26 mouse cellular contexts compared by ENCODE assay signal in genomic region chr1:77411222-77411621, GRCm38 (mm10).
A peak's percentile ranks its signal among the peaks of the same experiment; 100 is the strongest.
DNase-seq lines count a peak whose midpoint lies in the region; ATAC-seq and TF ChIP-seq lines count a peak whose summit lies in the region.
"Had no signal": no experiment of that assay in that cellular context is flagged by ENCODE, and none has a peak within 500 bp of the region (broad histone marks: within the 10 kb centered on the region; RNA-seq: fewer than 3 reads in every experiment).

No protein-coding gene starts in this region.

- H3K4me2 ChIP-seq in forebrain, embryonic 15.5 days (replicated peaks), result no peak overlapping the region
- no peak overlapping the region for H3K4me2 ChIP-seq in forebrain, embryonic 11.5 days (ENCODE audit: low read depth, low read length, severe bottlenecking)
- H3K4me2 ChIP-seq: embryonic facial prominence, embryonic 13.5 days; forebrain, embryonic 13.5 days; heart, embryonic 13.5 days; hindbrain, embryonic 14.5 days had no signal

- no peaks in the 10 kb centered on the region for H3K36me3 ChIP-seq in forebrain, embryonic 15.5 days
- no peaks in the 10 kb centered on the region for H3K36me3 ChIP-seq in forebrain, embryonic 11.5 days (ENCODE audit: control insufficient read depth, insufficient read depth, low read length)
- H3K36me3 ChIP-seq: heart, embryonic 10.5 days; heart, embryonic 13.5 days had no signal

- 79% methylated on average over 4 of the region's 4 CpGs for WGBS in forebrain, embryonic 15.5 days
- WGBS in forebrain, embryonic 11.5 days, result 96% methylated on average over 4 of the region's 4 CpGs

- H3K9ac ChIP-seq in forebrain, embryonic 15.5 days (replicated peaks), result no peak overlapping the region
- H3K9ac ChIP-seq in forebrain, embryonic 11.5 days (ENCODE audit: low read length), result no peak overlapping the region
- H3K9ac ChIP-seq: embryonic facial prominence, embryonic 13.5 days; forebrain, embryonic 13.5 days; forebrain, postnatal 0 days; heart, embryonic 13.5 days; hindbrain, embryonic 14.5 days had no signal

- DNase-seq in forebrain, embryonic 11.5 days (ENCODE audit: low spot score), result no peak
- no peak for DNase-seq in left cerebral cortex, adult 2 months (ENCODE audit: extremely low spot score in 1 of 2, low spot score in 2 of 2)
- DNase-seq in left cerebral cortex, adult 11 months (ENCODE audit: low spot score), result no peak
- peak; percentile 27 to 38 for DNase-seq in right cerebral cortex, adult 2 months (ENCODE audit: low spot score in 2 of 2)
- DNase-seq in right cerebral cortex, postnatal 25 days, result no peak
- no peak for DNase-seq in retina, postnatal 1 day
- DNase-seq: adrenal gland, postnatal 10 days; adrenal gland, postnatal 36 days; cerebellum, adult 11 months; cerebellum, postnatal 25 days; embryo, embryonic 11 days; forebrain, postnatal 0 days; gastrocnemius, postnatal 10 days; gastrocnemius, postnatal 36 days; heart, adult 2 months; heart, postnatal 14 days; heart, postnatal 4 days had no signal

- intact Hi-C loops in left cerebral cortex, adult 2 months (cut with DNase I), result loop anchor here (2.0 kb wide), 1 partner anchor 102 kb away; no protein-coding TSS in a partner anchor

- no peaks in the 10 kb centered on the region for H3K9me3 ChIP-seq in forebrain, embryonic 15.5 days
- no peaks in the 10 kb centered on the region for H3K9me3 ChIP-seq in forebrain, embryonic 11.5 days (ENCODE audit: control insufficient read depth, low read length)
- H3K9me3 ChIP-seq: embryonic facial prominence, embryonic 10.5 days; embryonic facial prominence, embryonic 13.5 days; forebrain, embryonic 13.5 days; heart, embryonic 10.5 days; heart, embryonic 13.5 days had no signal

- H3K4me3 ChIP-seq in forebrain, embryonic 15.5 days, result no peak overlapping the region
- H3K4me3 ChIP-seq in forebrain, embryonic 11.5 days (ENCODE audit: low read depth, low read length), result no peak overlapping the region
- H3K4me3 ChIP-seq in left cerebral cortex, adult 2 months, result no peak overlapping the region
- H3K4me3 ChIP-seq: embryonic facial prominence, embryonic 10.5 days; embryonic facial prominence, embryonic 13.5 days; erythroblast, embryonic 14.5 days; forebrain, embryonic 13.5 days; heart, adult 2 months; heart, embryonic 10.5 days; heart, embryonic 13.5 days had no signal

- H3K27me3 ChIP-seq in forebrain, embryonic 15.5 days, result no peaks in the 10 kb centered on the region
- no peaks in the 10 kb centered on the region for H3K27me3 ChIP-seq in forebrain, embryonic 11.5 days (ENCODE audit: control insufficient read depth, insufficient read depth, low read length)
- H3K27me3 ChIP-seq: embryonic facial prominence, embryonic 13.5 days; forebrain, embryonic 13.5 days had no signal

- TF ChIP-seq CTCF in left cerebral cortex, adult 2 months (IDR thresholded peaks at IDR 0.05), result no peak

- no peak for ATAC-seq in forebrain, embryonic 15.5 days (replicated peaks)
- no peak for ATAC-seq in forebrain, embryonic 11.5 days (replicated peaks; ENCODE audit: low FRiP score)
- ATAC-seq: forebrain, postnatal 0 days had no signal

- peak overlapping the region; percentile 54; the same call in 1 of the 2 replicates for H3K27ac ChIP-seq in forebrain, embryonic 15.5 days (replicated peaks)
- no peak overlapping the region for H3K27ac ChIP-seq in forebrain, embryonic 11.5 days (ENCODE audit: low read depth, low read length)
- H3K27ac ChIP-seq in left cerebral cortex, adult 2 months, result peak overlapping the region; percentile 29; the same call in 1 of the 2 replicates
- H3K27ac ChIP-seq: embryonic facial prominence, embryonic 10.5 days; embryonic facial prominence, embryonic 13.5 days; forebrain, embryonic 13.5 days; heart, adult 2 months; heart, embryonic 10.5 days; heart, embryonic 13.5 days; hindbrain, embryonic 14.5 days; hindbrain, postnatal 0 days had no signal

- peaks cover 77% of the 10 kb centered on the region for H3K4me1 ChIP-seq in forebrain, embryonic 15.5 days
- H3K4me1 ChIP-seq in forebrain, embryonic 11.5 days (replicated peaks; ENCODE audit: control insufficient read depth, insufficient read depth, low read length), result peaks cover 4% of the 10 kb centered on the region; the same call in 1 of the 2 replicates

Comparison
In these comparisons a context has a peak if more than half of its experiments do, and no peak if none do; other contexts are left out.
1. DNase-seq: peak in right cerebral cortex, adult 2 months (2 of 2); none in forebrain, embryonic 11.5 days (single experiment), left cerebral cortex, adult 2 months (0 of 2), left cerebral cortex, adult 11 months (single experiment), right cerebral cortex, postnatal 25 days (single experiment) and retina, postnatal 1 day (single experiment).